In genomic region chr4:62519849-62520233, GRCm38 (mm10) we compare ENCODE assay signal across 8 mouse cellular contexts. TPM values are rescaled to one million over a fixed set of nuclear protein-coding genes. Genes with fewer than 3 reads are reported as not detected.
DNase-seq lines count a peak whose midpoint lies in the region; ATAC-seq and TF ChIP-seq lines count a peak whose summit lies in the region.

Alad (minus strand) TSS chr4:62519918.

- H3K4me1 ChIP-seq in bone marrow macrophage, adult 2 months (ENCODE audit: control insufficient read depth, insufficient read depth, low read length): peaks cover 16% of the 10 kb centered on the region
- H3K4me1 ChIP-seq in embryonic facial prominence, embryonic 15.5 days: peaks cover 57% of the 10 kb centered on the region

- TF ChIP-seq POLR2A in bone marrow macrophage, adult 2 months (IDR thresholded peaks at IDR 0.05; ENCODE audit: borderline replicate concordance, low read depth, low read length): no peak

- peak within 1 kb of the TSS; percentile 53 for H3K27ac ChIP-seq in bone marrow macrophage, adult 2 months (ENCODE audit: insufficient read depth, low read depth, low read length)
- peak within 1 kb of the TSS; percentile 89 for H3K27ac ChIP-seq in embryonic facial prominence, embryonic 15.5 days (replicated peaks)

- WGBS in embryonic facial prominence, embryonic 15.5 days: 1% methylated on average over 37 of the region's 37 CpGs

- TF ChIP-seq CTCF in C2C12 (IDR thresholded peaks at IDR 0.05; ENCODE audit: control insufficient read depth, insufficient read depth, insufficient read length): no peak
- no peak for TF ChIP-seq CTCF in bone marrow macrophage, adult 2 months (IDR thresholded peaks at IDR 0.05; ENCODE audit: low read depth, low read length)

- H3K36me3 ChIP-seq in C2C12 (ENCODE audit: control insufficient read depth, insufficient read depth): peaks cover 5% of the 10 kb centered on the region
- H3K36me3 ChIP-seq in embryonic facial prominence, embryonic 15.5 days: 0 out of 2 replicates have a peak, but pooled peaks cover 12% of the 10 kb centered on the region

- peaks cover 43% of the 10 kb centered on the region for H3K79me2 ChIP-seq in C2C12 (ENCODE audit: control insufficient read depth, insufficient read depth)

- H3K9ac ChIP-seq in embryonic facial prominence, embryonic 15.5 days: peak within 1 kb of the TSS; percentile 63

- peak within 1 kb of the TSS; percentile 78 for H3K4me3 ChIP-seq in C2C12 (ENCODE audit: insufficient read depth, poor library complexity, severe bottlenecking)
- peak within 1 kb of the TSS; percentile 76 for H3K4me3 ChIP-seq in bone marrow macrophage, adult 2 months (ENCODE audit: insufficient read depth, low read length)
- peak within 1 kb of the TSS; percentile 79 for H3K4me3 ChIP-seq in embryonic facial prominence, embryonic 15.5 days (replicated peaks)

- ATAC-seq in embryonic facial prominence, embryonic 15.5 days (ENCODE audit: insufficient number of reproducible peaks, low FRiP score, low TSS enrichment, low read depth): peak; percentile 82

- H3K27me3 ChIP-seq in C2C12 (ENCODE audit: control insufficient read depth, insufficient read depth, insufficient read length): no peaks in the 10 kb centered on the region
- H3K27me3 ChIP-seq in embryonic facial prominence, embryonic 15.5 days: no peaks in the 10 kb centered on the region

- DNase-seq in heart, adult 8-10 months (ENCODE audit: low spot score): peak; percentile 86
- DNase-seq in kidney, adult 9 months: peak; percentile 95
- peak; percentile 93 for DNase-seq in liver
- DNase-seq in monocyte, adult 2 months (ENCODE audit: low read depth in 1 of 2, low spot score in 2 of 2): peak; percentile 9 to 38
- peak; percentile 68 to 70 for DNase-seq in spleen, postnatal 14 days (ENCODE audit: low spot score in 2 of 2)

- no peaks in the 10 kb centered on the region for H3K9me3 ChIP-seq in embryonic facial prominence, embryonic 15.5 days (replicated peaks)

- H3K79me3 ChIP-seq in C2C12 (ENCODE audit: low read depth): peaks cover 11% of the 10 kb centered on the region

- H3K4me2 ChIP-seq in embryonic facial prominence, embryonic 15.5 days (replicated peaks): peak within 1 kb of the TSS; percentile 76

- peak within 1 kb of the TSS; percentile 82 for H3ac ChIP-seq in C2C12 (ENCODE audit: control insufficient read depth, insufficient read length, low read depth)

TF ChIP-seq in C2C12, 6 proteins besides CTCF, POLR2A, EP300 and RAD21:
- TF ChIP-seq MYOG (IDR thresholded peaks at IDR 0.05; ENCODE audit: control insufficient read depth, extremely low read depth, insufficient read length): no peak
- peak; percentile 98 for TF ChIP-seq MAX (IDR thresholded peaks at IDR 0.05)
- peak; percentile 80 for TF ChIP-seq USF1 (IDR thresholded peaks at IDR 0.05; ENCODE audit: low read depth)

RNA-seq across cellular contexts. Expression of gene Alad, which starts in this region (rescaled TPM):
- 147 TPM for polyA plus RNA-seq in C2C12 (2012; fragmentation: generic; extraction: Trizol)
- 9.2 and 10.3 TPM in 2 replicates for polyA plus RNA-seq in bone marrow macrophage, adult 2 months (2012; ENCODE audit: insufficient read depth, insufficient read length, missing spikeins)
- polyA plus RNA-seq in embryonic facial prominence, embryonic 15.5 days (2015; fragmentation: Nextera tagmentation; extraction: Ambion mirVana): 69.3 and 73.7 TPM in 2 replicates
- 10 to 100 TPM; 71.0 to 88.7 (median 82.7) TPM for total RNA-seq in heart, adult 8-10 months (2022)

Comparison
In these comparisons a context has a peak if more than half of its experiments do, and no peak if none do; other contexts are left out.
1. Peak in every context shown above with its lines: DNase-seq, ATAC-seq, H3K4me3 ChIP-seq and H3K27ac ChIP-seq.
2. DNase-seq: peak in every context shown above with its lines; median percentile 95 in kidney, adult 9 months; 93 in liver; 86 in heart, adult 8-10 months; 69 in spleen, postnatal 14 days; 24 in monocyte, adult 2 months.